Mouse (Mus musculus) heart, postnatal 14 days (tissue): ENCODE measurements around the gene Tnip2. TPM values are rescaled to one million over a fixed set of nuclear protein-coding genes. Genes with fewer than 3 reads are reported as not detected.
A peak's percentile ranks its signal among the peaks of the same experiment; 100 is the strongest.

Experiments
- DNase-seq, 2 experiments: peaks; one replicate each; pipeline ENCODE4 v3.0.0; 2021 to 2022
- intact Hi-C: fragments of 180-260 bp; cut with DNase I; formaldehyde crosslinking; loops from one replicate; pipeline ENCODE4 v1.15.1; 2025
- total RNA-seq, 2 experiments: library from RNA; stranded (reverse); gene quantifications; 2 replicates each; pipeline ENCODE4 v1.2.3; 2021

Tnip2 gene
- total RNA-seq, 2 experiments from 2014 or later: 6.4 to 8.3 TPM

GRCm38 (mm10) chr5:34480926-34481325 lies 32.9 kb downstream of the Tnip2 start:
- no peak for DNase-seq
- intact Hi-C loops: no loop called here

DNA sequence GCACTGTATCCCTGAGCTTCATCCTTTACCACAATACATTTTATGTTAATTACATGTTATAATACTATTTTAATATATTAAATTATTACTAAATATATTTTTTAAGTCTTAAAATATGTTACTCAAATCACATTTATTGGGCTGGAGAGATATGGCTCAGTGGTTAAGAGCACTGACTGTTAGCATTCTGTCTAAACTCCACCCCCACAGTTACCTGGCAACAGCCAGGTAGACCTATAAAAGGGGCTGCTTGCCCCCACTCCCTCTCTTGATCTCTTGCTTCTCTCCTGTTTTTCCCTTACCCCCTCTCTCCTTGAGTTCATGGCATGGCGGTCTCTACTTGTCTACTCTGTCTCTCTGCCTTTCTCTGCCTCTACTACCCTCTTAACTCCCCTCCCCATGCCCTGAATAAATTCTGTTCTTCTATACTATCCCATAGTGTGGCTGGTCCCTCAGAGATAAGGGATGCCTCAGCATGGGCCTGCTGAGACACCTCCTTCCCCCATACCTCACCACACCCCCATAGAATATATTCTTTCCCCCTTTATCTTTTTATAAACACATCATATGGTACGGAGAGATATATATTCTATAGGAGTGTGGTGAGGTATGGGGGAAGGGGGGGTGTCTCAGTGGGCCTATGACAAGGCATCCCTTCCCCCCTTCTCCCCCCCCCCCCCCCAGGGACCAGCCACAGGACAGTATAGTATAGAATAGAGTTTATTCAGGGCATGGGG lies 45.6 kb downstream of the Tnip2 start:
- DNase-seq: no peak
- intact Hi-C loops: no loop called here

- DNase-seq: no peak
- intact Hi-C loops: no loop called here
These were observed 47.1 kb downstream of the Tnip2 start for GRCm38 (mm10) chr5:34466648-34467047.

DNA sequence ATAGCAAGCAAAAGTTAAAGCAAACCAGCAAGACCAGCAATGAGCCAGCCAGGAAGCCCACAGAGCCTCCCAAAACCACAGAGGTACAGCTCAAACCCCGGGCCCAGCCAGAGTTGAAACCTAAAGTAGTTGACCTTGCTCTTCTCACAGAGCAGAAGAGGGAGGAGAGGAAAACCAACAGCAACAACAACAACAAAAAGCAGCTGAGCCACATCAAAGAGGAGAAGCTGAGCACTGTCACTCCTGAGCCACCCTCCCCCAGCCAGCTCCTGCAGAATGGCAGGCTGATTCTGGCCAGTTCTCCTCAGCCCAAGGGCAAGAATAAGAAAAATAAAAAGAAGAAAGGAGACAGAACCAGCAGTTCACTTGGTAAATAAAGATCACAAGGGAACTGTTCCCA lies 47.7 kb downstream of the Tnip2 start:
- DNase-seq: no peak
- intact Hi-C loops: no loop called here

DNA sequence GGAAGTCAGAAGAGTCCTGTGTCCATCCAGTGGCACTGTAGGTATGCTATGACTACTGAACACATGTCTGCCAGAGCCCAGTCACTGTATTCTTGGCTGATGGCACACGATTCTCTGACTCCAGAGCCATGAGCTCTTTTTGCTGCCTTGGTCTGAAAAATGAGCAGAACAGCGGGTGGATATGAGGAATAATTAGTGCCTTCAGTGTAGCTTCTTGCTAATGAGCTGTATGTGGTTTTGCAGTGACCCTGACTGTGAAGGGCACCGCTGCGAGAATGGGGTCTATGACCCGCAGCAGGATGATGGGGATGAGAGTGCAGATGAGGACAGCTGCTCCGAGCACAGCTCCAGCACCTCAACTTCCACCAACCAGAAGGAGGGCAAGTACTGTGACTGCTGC lies 52.0 kb downstream of the Tnip2 start:
- intact Hi-C loops: no loop called here
- DNase-seq: no peak

DNA sequence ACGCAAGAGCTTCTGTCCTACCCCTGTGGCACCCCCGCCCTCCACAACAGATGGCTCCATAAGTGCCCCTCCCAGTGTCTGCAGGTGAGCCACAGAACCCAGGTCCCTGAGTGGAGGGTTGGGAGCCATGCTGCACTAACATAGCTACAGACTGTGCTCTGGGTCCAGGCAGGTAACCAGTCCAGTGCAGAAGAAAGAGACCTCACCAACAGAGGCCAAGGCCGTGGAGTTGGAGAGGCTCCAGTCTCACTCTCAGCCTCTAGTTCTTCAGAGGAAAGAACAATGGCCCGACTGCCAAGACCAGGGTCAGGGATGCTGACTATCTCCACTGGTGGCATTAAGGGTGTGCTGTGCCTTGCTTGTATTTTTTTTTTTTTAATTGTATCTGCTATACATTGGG lies 52.5 kb downstream of the Tnip2 start:
- intact Hi-C loops: no loop called here
- DNase-seq: no peak

DNA sequence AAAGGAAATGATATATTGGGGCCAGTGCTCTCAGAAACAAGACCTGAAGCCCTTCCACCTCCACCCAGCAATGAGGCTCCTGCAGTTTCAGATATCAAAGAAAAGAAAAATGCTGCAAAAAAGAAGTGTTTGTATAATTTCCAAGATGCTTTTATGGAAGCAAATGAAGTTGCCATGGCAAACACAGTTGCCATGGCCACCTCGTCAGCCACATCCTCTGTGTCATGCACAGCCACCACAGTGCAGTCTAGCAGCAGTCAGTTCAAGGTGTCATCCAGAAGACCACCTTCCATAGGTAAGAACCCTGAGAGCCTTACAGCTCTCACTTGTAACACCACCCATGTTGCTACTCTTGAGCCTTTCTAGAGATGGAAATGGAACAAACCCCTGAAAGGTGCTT lies 54.8 kb downstream of the Tnip2 start:
- DNase-seq: no peak
- intact Hi-C loops: no loop called here

- intact Hi-C loops: no loop called here
- DNase-seq: peak in 1 of 2 experiments; percentile 6
These were observed 67.6 kb downstream of the Tnip2 start for GRCm38 (mm10) chr5:34446207-34446606.

Other genes starting within 250 kb of the Tnip2 start
- 1 to 10 TPM in 1 of 2 experiments, under 1 TPM in 1; 0.41 to 1.0 TPM for gene Zfyve28, start 225.5 kb downstream of the Tnip2 start, total RNA-seq
- not detected for gene Cfap99, start 225.4 kb downstream of the Tnip2 start, total RNA-seq
- gene Rnf4, start 177.7 kb downstream of the Tnip2 start, total RNA-seq: 10 to 100 TPM; 38.0 to 38.2 TPM
- 10 to 100 TPM; 32.6 to 36.6 TPM for gene Fam193a, start 144.1 kb downstream of the Tnip2 start, total RNA-seq
- gene Sh3bp2, start 11.8 kb upstream of the Tnip2 start, total RNA-seq: 1 to 10 TPM; 3.8 to 4.6 TPM
- 100 to 1,000 TPM; 149 to 154 TPM for gene Add1, start 59.7 kb upstream of the Tnip2 start, total RNA-seq
- 10 to 100 TPM; 13.6 to 17.1 TPM for gene Mfsd10, start 123.2 kb upstream of the Tnip2 start, total RNA-seq
- gene Nop14, start 146.2 kb upstream of the Tnip2 start, total RNA-seq: 10 to 100 TPM in 1 of 2 experiments, 1 to 10 TPM in 1; 9.9 to 10.1 TPM
- gene Grk4, start 146.4 kb upstream of the Tnip2 start, total RNA-seq: 1 to 10 TPM in 1 of 2 experiments, under 1 TPM in 1; 0.78 to 2.4 TPM
- gene Htt, start 247.7 kb upstream of the Tnip2 start, total RNA-seq: 10 to 100 TPM; 13.6 to 14.1 TPM